Mouse (Mus musculus) limb, embryonic 10.5 days (tissue): ENCODE data around the gene Dock8. TPM values are rescaled to one million over a fixed set of nuclear protein-coding genes. Genes with fewer than 3 reads are reported as not detected.

Experiments
- DNase-seq: peaks from one replicate; pipeline ENCODE4 v3.0.0-alpha.2; 2017; ENCODE audit warnings: low spot score
- H3K27ac ChIP-seq: fragments of 300-500 bp; sonication (generic); 2 replicates; pipeline ENCODE4 v1.5.1; 2016; ENCODE audit warnings: mild to moderate bottlenecking
- H3K27me3 ChIP-seq: fragments of 300-500 bp; sonication (generic); 2 replicates; pipeline ENCODE4 v1.6.1; 2016; ENCODE audit warnings: low read depth, mild to moderate bottlenecking; ENCODE audit not compliant: poor library complexity, severe bottlenecking
- H3K36me3 ChIP-seq: fragments of 300-500 bp; sonication (generic); 2 replicates; pipeline ENCODE4 v1.6.1; 2016; ENCODE audit warnings: mild to moderate bottlenecking, moderate library complexity
- H3K4me1 ChIP-seq: fragments of 300-500 bp; sonication (generic); 2 replicates; pipeline ENCODE4 v1.6.1; 2016
- H3K4me3 ChIP-seq: fragments of 300-500 bp; sonication (generic); 2 replicates; pipeline ENCODE4 v1.5.1; 2016; ENCODE audit warnings: mild to moderate bottlenecking, moderate library complexity
- H3K9me3 ChIP-seq: fragments of 300-500 bp; sonication (generic); replicated peaks from 2 replicates; pipeline ENCODE4 v1.6.1; 2016; ENCODE audit warnings: mild to moderate bottlenecking
- WGBS: fragments of 180-500 bp; shearing (Covaris S2); methylation state at CpG from one replicate; pipeline ENCODE4 v1.1.7; 2016; 5-methylcytosine and 5-hydroxymethylcytosine counted together
- polyA plus RNA-seq: library from polyadenylated mRNA; unstranded; fragments of >200 nt; fragmentation: Nextera tagmentation; extraction: Ambion mirVana; gene quantifications from 2 replicates; pipeline ENCODE4 v1.2.1, GENCODE M21; 2016

Dock8 gene
- polyA plus RNA-seq, 1 experiment from 2014 or later: 1.2 TPM

DNA sequence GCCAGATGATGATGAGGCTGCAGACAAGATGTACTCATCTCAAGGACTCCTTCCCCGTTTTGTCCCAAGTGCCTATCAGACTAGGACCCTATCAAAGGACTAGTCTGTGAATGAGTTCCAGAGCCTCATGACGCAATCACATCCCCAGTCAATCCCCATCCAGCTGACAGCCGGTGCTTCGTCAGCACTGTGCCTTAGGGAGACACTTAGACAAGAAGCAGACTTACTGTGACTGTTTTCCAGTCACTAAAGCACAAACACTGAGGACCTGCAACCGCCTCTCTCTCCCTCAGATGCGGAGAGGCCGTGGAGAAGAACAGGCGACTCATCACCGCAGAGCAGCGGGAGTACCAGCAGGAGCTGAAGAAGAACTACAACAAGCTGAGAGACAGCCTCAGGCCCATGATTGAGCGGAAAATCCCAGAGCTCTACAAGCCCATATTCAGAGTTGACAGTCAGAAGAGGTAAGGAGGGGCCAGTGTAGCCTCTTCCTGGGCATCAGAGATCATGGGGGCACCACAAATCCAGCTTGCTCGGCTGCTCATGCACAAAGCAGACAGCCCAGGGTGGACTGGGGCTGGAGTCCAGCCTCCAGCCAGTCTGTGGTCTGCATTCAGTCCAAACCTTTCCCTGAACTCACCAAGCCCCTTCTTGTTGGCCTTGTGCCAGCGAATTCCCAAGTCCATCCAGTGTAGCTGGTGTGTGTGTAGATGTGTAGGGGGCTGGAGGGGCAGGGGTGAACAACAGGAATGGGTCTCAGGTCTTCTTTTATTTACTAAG, 200.9 kb downstream of the Dock8 start:
- Histone ChIP-seq H3K36me3 (no peaks in the 10 kb centered on the region), H3K4me3 (no peak overlapping the region), H3K27ac (peak overlapping the region; percentile 43), H3K27me3 (no peaks in the 10 kb centered on the region), H3K4me1 (peaks cover 18% of the 10 kb centered on the region), H3K9me3 (no peaks in the 10 kb centered on the region)
- WGBS: 84% methylated on average over 13 of the region's 13 CpGs
- DNase-seq: peak; percentile 34

DNA sequence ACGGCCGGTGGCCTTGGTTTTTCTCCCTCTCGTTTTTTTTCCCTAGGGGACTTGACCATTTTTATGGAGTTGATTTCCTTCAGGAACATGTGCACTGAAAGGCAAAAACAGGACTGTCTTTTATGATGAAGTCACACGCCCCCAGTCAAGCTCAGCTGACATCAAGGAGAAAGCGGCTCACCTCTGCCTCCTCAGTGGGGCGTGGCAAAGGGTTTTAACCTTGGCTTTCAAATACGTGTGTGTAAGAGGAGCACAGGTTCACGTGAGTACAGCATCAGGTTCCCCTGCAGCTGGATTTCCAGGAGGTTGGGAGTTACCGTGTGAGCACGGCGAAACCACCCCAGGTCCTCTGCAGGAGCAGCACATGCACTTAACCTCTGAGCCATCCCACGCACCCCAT, 203.7 kb downstream of the Dock8 start:
- no peaks in the 10 kb centered on the region for H3K27me3 ChIP-seq
- H3K9me3 ChIP-seq: no peaks in the 10 kb centered on the region
- peaks cover 32% of the 10 kb centered on the region for H3K4me1 ChIP-seq
- no peak for DNase-seq
- 84% methylated on average over 12 of the region's 12 CpGs for WGBS
- H3K27ac ChIP-seq: no peak overlapping the region
- H3K4me3 ChIP-seq: no peak overlapping the region
- H3K36me3 ChIP-seq: no peaks in the 10 kb centered on the region

DNA sequence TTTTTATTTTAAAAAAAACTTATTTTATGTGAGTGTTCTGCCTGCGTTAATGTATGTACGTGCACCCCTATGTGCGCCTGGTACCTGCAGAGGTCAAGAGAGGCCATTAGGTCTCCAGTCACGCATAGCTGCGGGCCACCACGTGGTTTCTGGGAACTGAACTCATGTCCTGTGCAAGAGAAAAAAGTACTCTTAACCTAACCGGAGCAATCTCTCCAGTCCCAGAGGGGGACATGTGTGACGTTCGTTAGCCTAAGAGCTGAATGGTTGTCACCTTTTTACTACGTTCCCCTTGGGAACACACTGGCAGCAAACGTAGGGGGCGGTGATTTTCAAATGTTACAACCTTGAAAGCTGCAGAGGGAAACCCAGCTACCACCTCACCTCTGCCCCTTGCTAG, 207.6 kb downstream of the Dock8 start:
- H3K4me1 ChIP-seq: peaks cover 35% of the 10 kb centered on the region
- H3K27ac ChIP-seq: 0 out of 2 replicates have a peak overlapping the region, but pooled peaks have one; percentile 57
- 64% methylated on average over 12 of the region's 12 CpGs for WGBS
- no peak for DNase-seq
- H3K27me3 ChIP-seq: no peaks in the 10 kb centered on the region
- no peaks in the 10 kb centered on the region for H3K9me3 ChIP-seq
- H3K4me3 ChIP-seq: no peak overlapping the region
- no peaks in the 10 kb centered on the region for H3K36me3 ChIP-seq

DNA sequence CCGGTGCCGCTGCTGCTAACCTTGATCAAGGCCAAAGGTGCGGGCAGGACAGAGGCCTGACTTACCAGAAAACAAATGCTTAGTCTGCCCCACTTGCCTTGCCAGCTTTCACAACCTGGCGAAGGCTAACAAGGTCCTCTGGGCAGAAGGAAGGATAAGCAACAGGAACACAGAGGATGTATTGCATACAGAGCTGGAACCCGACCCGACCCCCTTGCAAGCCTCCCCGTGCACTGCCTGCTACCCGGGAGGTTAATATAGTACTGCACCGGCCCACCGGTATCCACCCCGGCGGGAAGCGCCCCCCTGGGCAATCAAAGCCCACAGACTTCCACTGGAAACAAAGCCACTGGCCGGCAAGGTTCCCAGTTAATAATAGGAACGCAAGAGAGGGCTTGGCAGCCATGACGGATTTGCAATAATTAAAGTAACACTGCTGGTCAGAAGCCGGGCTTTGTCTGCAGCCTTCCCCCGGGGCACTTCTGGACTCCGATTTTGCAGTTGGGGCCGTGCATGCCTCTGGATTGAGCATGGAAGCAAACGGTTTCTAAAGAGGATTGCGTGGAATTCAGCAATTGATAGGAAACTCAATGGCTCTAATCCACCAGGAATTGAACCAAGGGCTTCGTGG, 208.5 kb downstream of the Dock8 start:
- H3K4me3 ChIP-seq: peak overlapping the region; percentile 29
- H3K27ac ChIP-seq: peak overlapping the region; percentile 57
- no peaks in the 10 kb centered on the region for H3K27me3 ChIP-seq
- 25% methylated on average over 23 of the region's 23 CpGs for WGBS
- DNase-seq: peak; percentile 64
- no peaks in the 10 kb centered on the region for H3K36me3 ChIP-seq
- no peaks in the 10 kb centered on the region for H3K9me3 ChIP-seq
- H3K4me1 ChIP-seq: peaks cover 35% of the 10 kb centered on the region

DNA sequence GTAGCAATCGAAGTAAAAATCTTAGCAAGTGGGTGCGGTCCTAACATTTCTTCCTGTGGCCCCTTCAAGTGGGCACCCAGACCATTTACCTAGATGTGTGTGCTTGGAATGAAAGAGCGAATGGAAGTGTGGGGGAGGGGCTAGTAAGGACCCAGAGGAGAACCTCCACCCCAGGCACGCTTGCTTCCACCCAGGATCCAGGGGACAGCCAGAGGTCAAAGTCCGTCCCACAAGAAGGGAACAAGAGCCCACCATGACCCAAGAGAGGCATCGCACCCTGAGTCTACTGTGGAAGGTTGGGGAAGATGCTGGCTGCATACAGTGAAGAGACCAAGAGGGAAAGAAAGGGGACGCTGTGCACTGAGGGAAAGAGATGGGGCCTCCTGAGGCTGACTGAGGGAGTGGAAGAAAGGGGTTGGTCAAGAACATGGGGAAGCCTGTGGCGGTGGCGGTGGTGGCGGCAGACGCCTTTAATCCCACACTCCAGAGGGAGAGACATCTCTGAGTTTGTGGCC, 209.3 kb downstream of the Dock8 start:
- no peak overlapping the region for H3K4me3 ChIP-seq
- no peaks in the 10 kb centered on the region for H3K9me3 ChIP-seq
- no peak for DNase-seq
- H3K27me3 ChIP-seq: no peaks in the 10 kb centered on the region
- H3K27ac ChIP-seq: 0 out of 2 replicates have a peak overlapping the region, but pooled peaks have one; percentile 11
- 79% methylated on average over 11 of the region's 11 CpGs for WGBS
- peaks cover 35% of the 10 kb centered on the region for H3K4me1 ChIP-seq
- H3K36me3 ChIP-seq: no peaks in the 10 kb centered on the region

DNA sequence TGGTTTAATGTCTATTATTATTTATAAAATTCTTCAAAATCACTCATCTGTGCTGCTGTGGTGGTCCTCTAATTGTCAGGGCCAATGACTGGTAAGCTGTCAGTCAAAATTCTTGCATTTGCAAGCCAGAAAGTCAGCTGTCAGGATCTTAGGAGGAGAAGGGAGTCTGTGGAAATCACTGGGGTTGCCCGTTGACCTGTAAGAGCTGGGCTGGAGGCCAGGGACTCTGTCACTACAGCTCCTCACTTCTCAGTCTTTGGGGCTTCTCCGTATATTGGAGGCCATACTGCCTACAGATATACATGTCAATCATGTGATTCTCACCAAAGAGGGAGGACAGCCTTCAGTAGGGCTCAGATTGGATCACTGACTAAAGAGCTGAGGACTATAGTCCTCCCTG, 221.3 kb downstream of the Dock8 start:
- Histone ChIP-seq H3K27ac (no peak overlapping the region), H3K9me3 (no peaks in the 10 kb centered on the region), H3K4me1 (no peaks in the 10 kb centered on the region), H3K36me3 (no peaks in the 10 kb centered on the region), H3K27me3 (no peaks in the 10 kb centered on the region), H3K4me3 (no peak overlapping the region)
- DNase-seq: no peak
- 91% methylated on average over 2 of the region's 2 CpGs for WGBS

DNA sequence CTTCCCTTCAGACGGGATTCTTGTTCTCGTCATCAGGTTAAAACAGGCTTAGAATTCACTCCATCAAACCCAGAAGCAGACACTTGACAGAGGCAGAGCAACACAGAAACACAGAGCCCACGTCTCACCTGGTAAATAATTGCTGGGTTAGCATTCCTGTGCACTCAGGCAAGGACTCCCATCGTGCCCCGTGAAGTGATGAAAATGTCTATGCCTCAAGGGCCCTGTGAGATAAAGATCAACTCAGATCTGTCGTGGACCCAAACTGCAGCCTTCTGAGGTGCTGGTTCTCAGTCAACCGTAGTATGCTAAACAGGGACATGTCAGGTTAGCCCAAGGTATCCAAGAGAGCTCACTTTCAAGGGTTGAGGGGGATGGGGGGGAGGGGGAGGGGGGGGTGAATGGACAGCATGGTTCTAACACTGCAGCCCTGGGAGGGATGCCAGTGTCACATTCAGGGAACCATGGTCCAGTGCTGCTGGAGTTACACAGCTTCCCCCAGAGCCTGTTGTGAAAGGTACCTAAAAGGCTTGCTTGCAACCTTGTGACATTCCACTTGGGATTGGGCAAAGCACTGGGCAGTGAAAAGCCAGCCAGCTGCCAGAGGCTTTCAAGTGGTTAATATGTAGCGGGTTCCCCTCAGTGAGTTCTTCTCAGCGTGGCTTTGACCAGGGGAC, 222.8 kb downstream of the Dock8 start:
- Histone ChIP-seq H3K27ac (no peak overlapping the region), H3K9me3 (no peaks in the 10 kb centered on the region), H3K36me3 (no peaks in the 10 kb centered on the region), H3K4me1 (no peaks in the 10 kb centered on the region), H3K4me3 (no peak overlapping the region), H3K27me3 (no peaks in the 10 kb centered on the region)
- no peak for DNase-seq
- WGBS: 64% methylated on average over 9 of the region's 9 CpGs

DNA sequence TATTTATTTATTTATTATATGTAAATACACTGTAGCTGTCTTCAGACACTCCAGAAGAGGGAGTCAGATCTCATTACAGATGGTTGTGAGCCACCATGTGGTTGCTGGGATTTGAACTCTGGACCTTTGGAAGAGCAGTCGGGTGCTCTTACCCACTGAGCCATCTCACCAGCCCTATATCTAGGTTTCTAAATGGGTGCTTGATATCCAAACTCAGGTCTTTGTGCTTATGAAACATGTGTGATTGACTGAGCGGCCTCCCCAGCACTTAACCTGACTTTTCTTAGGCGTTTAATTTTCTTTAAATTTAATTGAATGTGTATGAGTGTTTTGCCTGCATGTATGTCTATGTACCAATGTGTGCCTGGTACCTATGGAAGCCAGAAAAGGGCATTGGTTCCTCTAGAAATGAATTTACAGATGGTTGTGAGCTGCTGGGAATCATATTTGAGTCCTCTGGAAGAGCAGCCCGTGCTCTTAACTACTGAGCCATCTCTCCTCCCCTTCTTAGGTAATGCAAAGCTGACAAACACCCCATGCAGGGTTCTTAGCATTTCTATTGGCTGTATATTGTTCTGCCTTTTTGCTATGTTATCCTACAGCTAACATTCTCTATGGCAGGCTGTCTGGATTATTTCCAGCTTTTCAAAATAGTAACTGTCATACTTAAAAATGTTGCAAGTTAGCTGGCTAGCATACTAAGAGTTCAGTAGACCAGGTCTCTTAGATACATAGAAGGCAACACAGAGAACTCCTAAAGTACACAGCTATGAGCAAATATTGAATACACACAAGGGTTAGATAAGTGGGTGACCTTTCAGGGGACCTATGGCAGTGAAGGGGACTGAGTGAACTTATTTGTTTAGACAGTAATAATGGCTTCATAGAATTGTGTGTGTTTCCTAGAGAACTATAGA, 231.0 kb downstream of the Dock8 start:
- Histone ChIP-seq H3K27me3 (peaks cover 8% of the 10 kb centered on the region), H3K4me3 (no peak overlapping the region), H3K4me1 (peaks cover 6% of the 10 kb centered on the region; the same call in 1 of the 2 replicates), H3K9me3 (no peaks in the 10 kb centered on the region), H3K36me3 (no peaks in the 10 kb centered on the region), H3K27ac (no peak overlapping the region)
- no peak for DNase-seq
- 86% methylated on average over 4 of the region's 4 CpGs for WGBS

DNA sequence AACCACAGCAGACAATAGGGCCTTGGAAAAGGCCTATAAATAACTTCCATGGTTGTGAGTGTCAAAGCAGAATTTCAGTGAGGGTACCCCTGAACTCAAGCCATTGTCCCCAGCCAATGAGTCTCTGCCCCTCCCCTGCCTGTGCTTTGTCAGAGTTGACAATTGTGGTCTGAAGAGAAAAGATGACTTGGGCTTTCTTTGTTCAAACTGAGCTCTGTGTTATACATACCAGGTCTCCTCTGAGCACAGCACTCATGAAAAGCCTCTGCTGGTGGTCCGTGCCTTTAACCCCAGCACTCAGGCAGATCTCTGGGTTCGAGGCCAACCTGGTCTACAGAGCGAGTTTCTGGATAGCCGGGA, 231.6 kb downstream of the Dock8 start:
- Histone ChIP-seq H3K4me3 (no peak overlapping the region), H3K27ac (no peak overlapping the region), H3K36me3 (no peaks in the 10 kb centered on the region), H3K4me1 (peaks cover 6% of the 10 kb centered on the region; the same call in 1 of the 2 replicates), H3K27me3 (peaks cover 14% of the 10 kb centered on the region), H3K9me3 (no peaks in the 10 kb centered on the region)
- no peak for DNase-seq
- WGBS: 78% methylated on average over 4 of the region's 4 CpGs

DNA sequence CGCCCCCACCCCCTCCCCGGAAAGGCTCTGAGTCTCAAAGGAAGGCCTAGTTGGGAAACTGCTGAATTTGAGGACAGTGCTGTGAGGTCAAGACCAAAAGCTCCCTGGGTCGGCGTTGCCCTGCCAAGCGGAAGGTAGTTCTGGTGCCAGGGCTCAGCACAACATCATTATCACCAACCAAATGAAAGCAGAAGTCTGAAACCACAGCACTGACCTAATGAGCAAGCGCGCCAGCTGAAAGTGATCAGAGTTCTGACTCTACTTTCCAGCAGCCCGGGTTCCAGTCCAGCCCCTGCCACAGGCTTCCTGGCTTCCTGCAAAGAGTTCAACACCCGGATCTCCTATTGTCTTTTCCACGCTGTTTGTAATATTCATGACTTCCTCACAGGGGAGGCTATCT, 232.7 kb downstream of the Dock8 start:
- Histone ChIP-seq H3K27me3 (peaks cover 21% of the 10 kb centered on the region), H3K27ac (peak overlapping the region; percentile 25; the same call in 1 of the 2 replicates), H3K36me3 (no peaks in the 10 kb centered on the region), H3K9me3 (no peaks in the 10 kb centered on the region), H3K4me1 (peaks cover 9% of the 10 kb centered on the region; the same call in 1 of the 2 replicates), H3K4me3 (no peak overlapping the region)
- WGBS: 70% methylated on average over 10 of the region's 10 CpGs
- peak; percentile 29 for DNase-seq

DNA sequence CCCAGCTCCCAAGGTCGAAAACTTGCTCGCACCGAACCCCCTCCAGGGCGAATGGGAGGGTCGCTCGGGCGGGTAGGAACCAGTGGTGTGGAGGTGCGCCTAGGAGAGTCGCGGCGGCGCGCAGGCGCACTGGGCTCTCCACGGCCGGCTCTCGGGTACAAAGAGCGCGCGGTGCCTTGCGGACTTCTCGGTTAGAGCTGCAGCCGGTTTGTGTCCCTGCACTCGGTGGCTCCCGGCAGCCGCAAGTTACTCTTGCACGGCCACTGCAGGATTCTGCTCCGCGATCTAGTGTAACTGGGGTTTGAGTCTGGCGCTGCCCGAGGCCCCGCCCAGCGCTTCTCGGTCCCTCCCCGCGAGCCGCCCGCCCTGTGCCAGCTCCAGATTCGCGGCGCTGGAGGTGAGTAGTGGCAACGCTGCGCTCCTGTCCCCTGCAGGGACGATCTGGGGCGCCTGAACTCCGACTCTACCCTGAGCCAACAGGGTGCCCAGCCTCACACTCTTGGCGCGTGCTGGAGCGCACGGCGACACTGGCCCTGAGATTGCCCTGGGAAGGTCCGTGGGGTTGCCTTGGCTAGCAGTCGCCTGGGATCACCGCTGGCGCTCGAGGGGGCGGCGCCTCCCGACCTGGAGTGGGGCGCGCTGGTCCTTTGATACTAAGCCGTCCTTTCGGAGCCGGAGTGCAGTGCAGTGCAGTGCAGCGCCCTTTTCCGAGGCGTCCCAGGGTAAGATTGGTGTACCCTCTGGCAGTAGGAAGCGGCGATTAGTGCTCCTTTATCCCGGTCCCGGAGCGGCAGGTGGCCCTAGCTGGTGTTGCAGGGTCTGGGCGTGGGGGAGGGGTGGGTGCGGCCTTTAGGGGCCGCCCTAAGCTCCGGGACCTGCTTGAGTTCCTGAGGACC, 237.5 kb downstream of the Dock8 start, which contains the start of gene Kank1:
Gene Kank1, plus strand, starts transcription at position 380 of the 896 bp plus-strand sequence.
- H3K4me3 ChIP-seq: peak within 1 kb of the TSS; percentile 73
- WGBS: under 1% methylated on average over 76 of the region's 76 CpGs
- H3K27ac ChIP-seq: peak within 1 kb of the TSS; percentile 86
- peaks cover 18% of the 10 kb centered on the region for H3K4me1 ChIP-seq
- peaks cover 48% of the 10 kb centered on the region for H3K27me3 ChIP-seq
- H3K36me3 ChIP-seq: no peaks in the 10 kb centered on the region
- H3K9me3 ChIP-seq: no peaks in the 10 kb centered on the region
- DNase-seq: peak; percentile 88
